Mouse (Mus musculus): ENCODE measurements around the gene Rinl.

- TF ChIP-seq POLR2A (IDR thresholded peaks at IDR 0.05; ENCODE audit: borderline replicate concordance, extremely low read depth, insufficient read depth, insufficient read length, poor library complexity, severe bottlenecking): no peak
- TF ChIP-seq CTCF (IDR thresholded peaks at IDR 0.05; ENCODE audit: borderline replicate concordance, extremely low read depth, insufficient read depth, insufficient read length): no peak
Observed at GRCm38 (mm10) chr7:28826402-28826772, 37.6 kb downstream of the Rinl start.
